Mouse (Mus musculus): ENCODE results near the gene Noc4l.

- TF ChIP-seq CTCF (IDR thresholded peaks at IDR 0.05; ENCODE audit: low read depth, low read length), result no peak
- TF ChIP-seq TAL1 (conservative IDR thresholded peaks at IDR 0.05; ENCODE audit: low read depth, low read length), result no peak
- TF ChIP-seq GATA1 (IDR thresholded peaks at IDR 0.05; ENCODE audit: borderline replicate concordance, low read length), result no peak
Measured at GRCm38 (mm10) chr5:110665486-110666121, 12.4 kb upstream of the Noc4l start.

All from G1E (cell line).